Mouse (Mus musculus) left cerebral cortex, postnatal 14 days (tissue): ENCODE measurements around the gene Clba1. TPM values are rescaled to one million over a fixed set of nuclear protein-coding genes. Genes with fewer than 3 reads are reported as not detected.

Experiments used
- DNase-seq, 2 experiments: peaks; one replicate each; pipeline ENCODE4 v3.0.0; 2021 to 2022; ENCODE audit warnings: low spot score in 2 of 2, mixed read lengths in 1 of 2
- intact Hi-C: fragments of 180-260 bp; cut with DNase I; formaldehyde crosslinking; loops from one replicate; pipeline ENCODE4 v1.15.1; 2025
- total RNA-seq, 2 experiments: library from RNA; stranded (reverse); gene quantifications; 2 replicates each; pipeline ENCODE4 v1.2.3; 2021

Gene Clba1
- total RNA-seq, 2 experiments from 2014 or later, result 16.7 to 17.0 TPM

- no peak for DNase-seq
- intact Hi-C loops, result no loop called here
These were observed 53.2 kb downstream of the Clba1 start for GRCm38 (mm10) chr12:112861911-112862321.

- intact Hi-C loops, result no loop called here
- no peak for DNase-seq
These were observed 56.1 kb downstream of the Clba1 start for GRCm38 (mm10) chr12:112864804-112865203.

Other genes with a start within 250 kb of the Clba1 start
- gene Inf2, start 220.2 kb upstream of the Clba1 start, total RNA-seq, result 10 to 100 TPM; 70.1 to 84.3 TPM
- gene Adssl1, start 188.9 kb upstream of the Clba1 start, total RNA-seq, result 1 to 10 TPM; 6.5 to 8.4 TPM
- gene Siva1, start 164.3 kb upstream of the Clba1 start, total RNA-seq, result 10 to 100 TPM; 14.5 to 16.8 TPM
- 100 to 1,000 TPM; 137 to 144 TPM for gene Akt1, start 134.1 kb upstream of the Clba1 start, total RNA-seq
- under 1 TPM; 0.25 to 0.68 TPM for gene Zbtb42, start 130.1 kb upstream of the Clba1 start, total RNA-seq
- 100 to 1,000 TPM; 223 to 225 TPM for gene Cep170b, start 88.5 kb upstream of the Clba1 start, total RNA-seq
- gene Pld4, start 48.3 kb upstream of the Clba1 start, total RNA-seq, result 10 to 100 TPM in 1 of 2 experiments, 1 to 10 TPM in 1; 9.8 to 11.4 TPM
- 1 to 10 TPM; 8.4 to 8.8 TPM for gene Ahnak2, start 6.3 kb upstream of the Clba1 start, total RNA-seq
- gene Cdca4, start 20.5 kb downstream of the Clba1 start, total RNA-seq, result 1 to 10 TPM; 9.7 to 9.8 TPM
- gene Gpr132, start 59.3 kb downstream of the Clba1 start, total RNA-seq, result not detected
- 10 to 100 TPM; 60.2 to 61.2 TPM for gene Jag2, start 120.8 kb downstream of the Clba1 start, total RNA-seq
- 10 to 100 TPM in 1 of 2 experiments, 1 to 10 TPM in 1; 9.5 to 11.0 TPM for gene Nudt14, start 133.2 kb downstream of the Clba1 start, total RNA-seq
- gene Btbd6, start 167.5 kb downstream of the Clba1 start, total RNA-seq, result 10 to 100 TPM; 54.4 to 55.9 TPM
- 10 to 100 TPM; 49.0 to 51.1 TPM for gene Brf1, start 191.8 kb downstream of the Clba1 start, total RNA-seq
- 10 to 100 TPM; 86.6 to 97.6 TPM for gene Pacs2, start 205.6 kb downstream of the Clba1 start, total RNA-seq